Mouse (Mus musculus): ENCODE data around the gene Nphp4. TPM values are rescaled to one million over a fixed set of nuclear protein-coding genes. Genes with fewer than 3 reads are reported as not detected.

Nphp4 gene
- polyA plus RNA-seq, 1 experiment from 2014 or later: 1.2 TPM

DNA sequence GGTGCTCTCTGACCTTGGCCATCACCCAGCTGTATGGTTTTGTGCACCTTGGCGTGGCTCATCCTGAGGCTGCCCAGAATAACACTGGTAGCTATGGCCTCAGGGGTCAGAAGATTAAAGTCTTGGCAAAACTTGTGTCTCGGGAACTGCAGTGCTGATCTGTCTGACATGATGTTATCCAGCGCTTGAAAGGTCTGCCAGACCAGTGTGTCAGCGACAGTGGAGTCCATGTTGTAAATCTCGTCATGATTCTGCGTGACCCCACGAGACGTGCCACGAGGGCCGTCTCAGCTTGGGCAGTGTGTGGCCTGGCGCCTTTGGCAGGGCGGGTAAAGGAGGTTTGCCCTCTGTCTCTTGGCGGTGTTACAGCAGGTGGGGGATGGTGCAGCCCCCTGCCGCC is 13.8 kb downstream of the Nphp4 start:
- Histone ChIP-seq H3K4me2 (no peak overlapping the region), H3K27me3 (replicated peaks; ENCODE audit: control insufficient read depth, insufficient read depth, low read length) (no peaks in the 10 kb centered on the region), H3K27ac (ENCODE audit: low read depth, low read length) (no peak overlapping the region), H3K4me3 (ENCODE audit: low read depth, low read length) (no peak overlapping the region), H3K9ac (ENCODE audit: low read depth, low read length) (no peak overlapping the region), H3K4me1 (replicated peaks; ENCODE audit: control insufficient read depth, insufficient read depth, low read length) (no peaks in the 10 kb centered on the region), H3K36me3 (ENCODE audit: control insufficient read depth, insufficient read depth, low read length) (no peaks in the 10 kb centered on the region), H3K9me3 (ENCODE audit: control insufficient read depth, low read length) (no peaks in the 10 kb centered on the region)
- DNase-seq (ENCODE audit: low spot score): no peak
- no peak for ATAC-seq (replicated peaks; ENCODE audit: low FRiP score)
- 82% methylated on average over 14 of the region's 14 CpGs for WGBS

DNA sequence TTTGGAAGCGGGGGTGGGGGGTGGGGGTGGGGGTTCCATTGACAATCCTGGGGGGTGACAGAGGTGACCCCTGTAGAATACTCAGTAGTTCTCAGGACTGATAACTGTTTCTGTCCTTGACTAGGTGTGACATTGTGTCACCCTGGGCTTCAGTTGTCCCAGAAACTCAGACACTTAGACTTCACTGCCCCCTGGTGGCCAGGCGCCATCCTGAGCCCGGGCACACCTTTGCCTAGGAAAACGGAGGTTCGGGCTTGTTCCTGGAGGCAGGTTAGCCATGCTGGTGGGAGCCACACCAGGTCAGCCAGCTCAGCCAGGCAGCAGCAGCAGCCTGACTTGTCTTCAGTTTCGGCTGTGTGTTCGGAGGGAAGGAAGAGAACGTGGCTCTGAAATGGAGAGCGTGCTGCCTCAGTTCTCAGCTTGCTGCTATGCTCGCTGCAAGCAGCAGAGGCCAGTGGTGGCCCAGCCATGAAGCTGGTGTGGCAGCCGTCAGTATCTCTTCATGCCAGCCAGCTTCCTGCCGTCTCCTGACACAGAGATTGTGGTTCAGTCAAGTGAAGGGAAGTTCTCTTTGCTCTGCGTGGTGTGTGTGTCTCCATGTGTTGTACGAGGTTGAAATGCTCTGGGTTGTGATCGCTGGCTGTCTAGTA is 14.9 kb downstream of the Nphp4 start:
- no peaks in the 10 kb centered on the region for H3K4me1 ChIP-seq (replicated peaks; ENCODE audit: control insufficient read depth, insufficient read depth, low read length)
- no peak overlapping the region for H3K27ac ChIP-seq (ENCODE audit: low read depth, low read length)
- no peaks in the 10 kb centered on the region for H3K36me3 ChIP-seq (ENCODE audit: control insufficient read depth, insufficient read depth, low read length)
- DNase-seq (ENCODE audit: low spot score): peak; percentile 53
- H3K9me3 ChIP-seq (ENCODE audit: control insufficient read depth, low read length): no peaks in the 10 kb centered on the region
- no peak overlapping the region for H3K4me2 ChIP-seq
- whole genome bisulfite sequencing: 48% methylated on average over 15 of the region's 15 CpGs
- no peak for ATAC-seq (replicated peaks; ENCODE audit: low FRiP score)
- no peak overlapping the region for H3K9ac ChIP-seq (ENCODE audit: low read depth, low read length)
- H3K4me3 ChIP-seq (ENCODE audit: low read depth, low read length): no peak overlapping the region
- no peaks in the 10 kb centered on the region for H3K27me3 ChIP-seq (replicated peaks; ENCODE audit: control insufficient read depth, insufficient read depth, low read length)

DNA sequence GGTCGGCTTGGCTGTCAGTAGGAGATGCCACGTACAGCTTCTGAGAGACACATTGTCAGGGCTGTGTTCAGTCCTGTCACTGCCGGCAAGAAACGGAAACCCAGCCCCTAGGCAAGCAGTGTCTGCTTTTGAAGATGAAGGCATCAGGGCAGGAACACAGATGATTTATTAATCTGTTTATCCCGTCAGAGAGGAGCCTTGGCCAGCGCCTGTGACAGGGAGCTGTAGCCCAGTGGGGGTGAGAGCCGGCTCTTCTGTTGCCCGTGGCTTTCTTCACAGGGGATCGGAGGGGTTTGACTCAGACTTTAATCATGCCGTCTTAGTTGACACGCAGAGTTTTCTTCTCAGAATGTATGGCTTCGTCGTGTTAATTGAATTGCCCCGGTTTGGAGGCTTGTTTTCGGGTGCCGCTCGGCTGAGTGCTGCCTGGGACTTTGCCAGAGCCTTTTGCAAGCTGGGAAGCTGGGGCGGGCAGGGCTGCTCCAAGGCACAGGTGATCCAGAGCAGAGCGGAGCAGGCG is 17.9 kb downstream of the Nphp4 start:
- Histone ChIP-seq H3K9me3 (ENCODE audit: control insufficient read depth, low read length) (peaks cover 2% of the 10 kb centered on the region; the same call in 1 of the 2 replicates), H3K4me3 (ENCODE audit: low read depth, low read length) (no peak overlapping the region), H3K4me1 (replicated peaks; ENCODE audit: control insufficient read depth, insufficient read depth, low read length) (no peaks in the 10 kb centered on the region), H3K4me2 (no peak overlapping the region), H3K27me3 (replicated peaks; ENCODE audit: control insufficient read depth, insufficient read depth, low read length) (no peaks in the 10 kb centered on the region), H3K36me3 (ENCODE audit: control insufficient read depth, insufficient read depth, low read length) (no peaks in the 10 kb centered on the region), H3K9ac (ENCODE audit: low read depth, low read length) (no peak overlapping the region), H3K27ac (ENCODE audit: low read depth, low read length) (no peak overlapping the region)
- no peak for ATAC-seq (replicated peaks; ENCODE audit: low FRiP score)
- no peak for DNase-seq (ENCODE audit: low spot score)
- 40% methylated on average over 20 of the region's 20 CpGs for WGBS

DNA sequence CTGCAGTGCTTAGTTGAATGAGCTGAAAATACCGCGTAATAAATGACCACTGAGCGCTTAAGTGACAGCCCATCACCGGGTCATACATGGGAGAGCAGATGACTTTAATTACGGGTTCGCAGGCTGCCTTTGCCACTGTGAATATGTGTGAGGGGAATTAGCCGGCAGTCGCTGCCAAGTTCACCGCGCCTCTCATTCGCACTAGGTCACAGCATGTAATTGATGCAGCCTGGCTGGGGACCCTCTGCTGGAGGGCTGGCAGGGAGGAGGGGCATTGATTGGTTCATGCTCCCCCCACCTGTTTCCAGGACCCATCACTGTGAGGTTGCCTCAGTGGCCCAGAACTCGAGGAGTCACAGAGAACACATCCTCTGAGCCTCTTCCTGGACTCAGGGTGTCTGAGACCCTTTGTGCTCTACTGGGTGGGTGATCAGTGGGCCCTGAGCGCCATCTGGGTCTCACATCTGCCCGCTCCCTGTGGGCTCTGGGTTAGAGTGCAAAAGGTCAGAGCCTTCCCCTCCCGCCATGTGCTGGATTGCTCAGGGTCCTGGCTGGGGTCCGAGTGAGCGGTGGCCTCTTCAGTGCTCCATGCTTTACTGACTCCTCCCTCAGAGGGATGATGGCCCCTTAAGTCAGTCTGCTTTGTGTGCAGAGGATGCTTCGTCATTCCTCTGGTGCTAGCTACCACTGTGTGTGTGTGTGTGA is 35.9 kb downstream of the Nphp4 start:
- no peaks in the 10 kb centered on the region for H3K27me3 ChIP-seq (replicated peaks; ENCODE audit: control insufficient read depth, insufficient read depth, low read length)
- WGBS: 73% methylated on average over 18 of the region's 18 CpGs
- no peak overlapping the region for H3K4me3 ChIP-seq (ENCODE audit: low read depth, low read length)
- H3K9ac ChIP-seq (ENCODE audit: low read depth, low read length): no peak overlapping the region
- H3K27ac ChIP-seq (ENCODE audit: low read depth, low read length): no peak overlapping the region
- DNase-seq (ENCODE audit: low spot score): no peak
- H3K36me3 ChIP-seq (ENCODE audit: control insufficient read depth, insufficient read depth, low read length): no peaks in the 10 kb centered on the region
- H3K4me1 ChIP-seq (replicated peaks; ENCODE audit: control insufficient read depth, insufficient read depth, low read length): no peaks in the 10 kb centered on the region
- H3K9me3 ChIP-seq (ENCODE audit: control insufficient read depth, low read length): no peaks in the 10 kb centered on the region
- no peak for ATAC-seq (replicated peaks; ENCODE audit: low FRiP score)
- H3K4me2 ChIP-seq: no peak overlapping the region

DNA sequence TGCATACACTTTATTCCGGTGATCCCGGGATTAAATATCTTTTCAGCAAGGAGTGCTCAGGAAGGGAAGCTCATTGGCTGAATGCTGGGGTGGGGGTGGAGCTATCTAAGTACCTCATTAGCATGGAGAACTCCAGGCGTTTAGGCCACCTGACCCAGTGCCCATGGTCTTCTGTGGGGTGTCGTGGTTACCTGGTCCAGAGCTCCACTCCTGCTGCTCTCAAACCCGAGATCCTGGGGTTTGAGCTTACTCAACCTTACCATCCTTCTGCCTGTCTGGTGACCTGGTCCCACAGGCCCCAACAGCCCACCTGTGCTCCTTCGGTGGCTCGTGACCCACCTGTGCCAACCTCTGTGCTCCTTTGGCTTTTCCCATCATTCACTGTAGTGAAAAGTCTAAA is 38.4 kb downstream of the Nphp4 start:
- WGBS: 63% methylated on average over 7 of the region's 7 CpGs
- no peak for DNase-seq (ENCODE audit: low spot score)

DNA sequence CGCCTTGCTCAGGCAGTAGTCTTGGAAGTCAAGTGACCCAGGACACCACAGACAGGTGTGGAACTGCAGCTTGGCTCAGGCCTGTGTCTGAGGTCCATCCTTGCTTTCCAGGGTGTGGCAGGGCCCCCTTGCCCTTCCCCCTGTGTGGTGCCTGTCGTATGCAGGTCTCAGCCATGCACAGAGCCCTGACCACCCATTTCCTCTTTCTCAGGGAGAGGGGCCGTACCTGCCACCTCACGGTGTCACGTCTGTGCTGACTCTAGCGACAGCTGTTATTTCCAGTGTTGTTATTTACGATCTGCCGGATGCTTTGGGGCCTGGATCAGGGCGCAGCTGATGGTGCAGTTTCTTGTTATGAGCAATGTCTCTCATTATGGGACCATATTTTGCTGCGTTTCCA is 42.6 kb downstream of the Nphp4 start:
- H3K9me3 ChIP-seq (ENCODE audit: control insufficient read depth, low read length): no peaks in the 10 kb centered on the region
- H3K4me1 ChIP-seq (replicated peaks; ENCODE audit: control insufficient read depth, insufficient read depth, low read length): no peaks in the 10 kb centered on the region
- no peaks in the 10 kb centered on the region for H3K27me3 ChIP-seq (replicated peaks; ENCODE audit: control insufficient read depth, insufficient read depth, low read length)
- H3K9ac ChIP-seq (ENCODE audit: low read depth, low read length): no peak overlapping the region
- 77% methylated on average over 10 of the region's 10 CpGs for WGBS
- no peak overlapping the region for H3K27ac ChIP-seq (ENCODE audit: low read depth, low read length)
- DNase-seq (ENCODE audit: low spot score) (no peak), ATAC-seq (replicated peaks; ENCODE audit: low FRiP score) (no peak)
- no peaks in the 10 kb centered on the region for H3K36me3 ChIP-seq (ENCODE audit: control insufficient read depth, insufficient read depth, low read length)
- H3K4me3 ChIP-seq (ENCODE audit: low read depth, low read length): no peak overlapping the region
- H3K4me2 ChIP-seq: no peak overlapping the region

More for the DNA sequence above, 38.4 kb downstream of the Nphp4 start:
- no peaks in the 10 kb centered on the region for H3K9me3 ChIP-seq (ENCODE audit: control insufficient read depth, low read length)
- no peaks in the 10 kb centered on the region for H3K4me1 ChIP-seq (replicated peaks; ENCODE audit: control insufficient read depth, insufficient read depth, low read length)
- H3K27me3 ChIP-seq (replicated peaks; ENCODE audit: control insufficient read depth, insufficient read depth, low read length): no peaks in the 10 kb centered on the region
- no peak overlapping the region for H3K4me3 ChIP-seq (ENCODE audit: low read depth, low read length)
- no peak for ATAC-seq (replicated peaks; ENCODE audit: low FRiP score)
- no peak overlapping the region for H3K9ac ChIP-seq (ENCODE audit: low read depth, low read length)
- H3K36me3 ChIP-seq (ENCODE audit: control insufficient read depth, insufficient read depth, low read length): no peaks in the 10 kb centered on the region
- H3K4me2 ChIP-seq: no peak overlapping the region
- no peak overlapping the region for H3K27ac ChIP-seq (ENCODE audit: low read depth, low read length)

DNA sequence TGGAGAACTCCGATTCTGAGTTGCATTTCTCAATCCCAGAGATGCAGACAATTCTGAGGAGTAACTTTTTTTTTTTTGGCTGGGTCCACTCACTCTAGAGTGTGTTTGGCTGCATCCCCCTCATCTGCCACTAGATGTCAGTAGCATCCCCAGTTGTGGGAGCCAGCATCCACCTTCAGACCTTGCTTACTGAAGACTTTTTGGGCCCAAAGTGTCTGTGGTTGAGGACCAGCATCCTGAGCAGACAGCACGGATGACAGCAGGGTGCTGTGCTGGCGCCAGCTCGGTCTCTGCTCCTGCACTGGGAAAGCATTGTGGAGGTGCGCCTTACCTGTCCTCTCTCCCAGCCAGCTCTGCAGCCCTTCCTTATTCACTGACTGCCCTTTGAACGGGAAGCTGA is 43.6 kb downstream of the Nphp4 start:
- H3K4me1 ChIP-seq (replicated peaks; ENCODE audit: control insufficient read depth, insufficient read depth, low read length): no peaks in the 10 kb centered on the region
- H3K27me3 ChIP-seq (replicated peaks; ENCODE audit: control insufficient read depth, insufficient read depth, low read length): no peaks in the 10 kb centered on the region
- no peak overlapping the region for H3K4me3 ChIP-seq (ENCODE audit: low read depth, low read length)
- no peak overlapping the region for H3K9ac ChIP-seq (ENCODE audit: low read depth, low read length)
- H3K36me3 ChIP-seq (ENCODE audit: control insufficient read depth, insufficient read depth, low read length): no peaks in the 10 kb centered on the region
- no peak overlapping the region for H3K27ac ChIP-seq (ENCODE audit: low read depth, low read length)
- DNase-seq (ENCODE audit: low spot score): peak; percentile 37
- WGBS: 37% methylated on average over 6 of the region's 6 CpGs
- no peaks in the 10 kb centered on the region for H3K9me3 ChIP-seq (ENCODE audit: control insufficient read depth, low read length)
- no peak for ATAC-seq (replicated peaks; ENCODE audit: low FRiP score)
- H3K4me2 ChIP-seq: no peak overlapping the region

DNA sequence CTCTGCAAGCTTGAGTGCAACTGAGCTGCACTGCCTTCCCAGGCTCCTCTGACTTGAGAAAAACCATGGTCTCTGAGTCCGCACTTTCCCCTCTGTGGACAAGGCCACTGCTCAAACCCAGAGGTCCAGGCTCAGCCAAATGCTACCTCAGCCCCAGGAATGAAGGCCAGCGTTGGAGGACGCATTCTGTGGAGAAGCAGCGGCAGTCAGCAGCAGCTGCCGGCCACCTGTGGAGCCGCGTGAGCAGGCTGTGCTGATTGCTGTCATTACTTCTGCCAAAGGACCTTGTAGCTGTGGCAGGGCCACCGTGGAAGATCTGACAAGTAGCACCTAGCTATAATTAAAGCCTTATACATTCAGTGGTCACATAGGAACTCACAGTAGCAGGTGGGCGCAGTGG is 56.4 kb downstream of the Nphp4 start:
- no peak overlapping the region for H3K4me3 ChIP-seq (ENCODE audit: low read depth, low read length)
- H3K27me3 ChIP-seq (replicated peaks; ENCODE audit: control insufficient read depth, insufficient read depth, low read length): no peaks in the 10 kb centered on the region
- DNase-seq (ENCODE audit: low spot score) (no peak), ATAC-seq (replicated peaks; ENCODE audit: low FRiP score) (no peak)
- no peaks in the 10 kb centered on the region for H3K9me3 ChIP-seq (ENCODE audit: control insufficient read depth, low read length)
- no peak overlapping the region for H3K9ac ChIP-seq (ENCODE audit: low read depth, low read length)
- no peak overlapping the region for H3K27ac ChIP-seq (ENCODE audit: low read depth, low read length)
- no peaks in the 10 kb centered on the region for H3K36me3 ChIP-seq (ENCODE audit: control insufficient read depth, insufficient read depth, low read length)
- WGBS: 66% methylated on average over 9 of the region's 9 CpGs
- no peaks in the 10 kb centered on the region for H3K4me1 ChIP-seq (replicated peaks; ENCODE audit: control insufficient read depth, insufficient read depth, low read length)
- no peak overlapping the region for H3K4me2 ChIP-seq

DNA sequence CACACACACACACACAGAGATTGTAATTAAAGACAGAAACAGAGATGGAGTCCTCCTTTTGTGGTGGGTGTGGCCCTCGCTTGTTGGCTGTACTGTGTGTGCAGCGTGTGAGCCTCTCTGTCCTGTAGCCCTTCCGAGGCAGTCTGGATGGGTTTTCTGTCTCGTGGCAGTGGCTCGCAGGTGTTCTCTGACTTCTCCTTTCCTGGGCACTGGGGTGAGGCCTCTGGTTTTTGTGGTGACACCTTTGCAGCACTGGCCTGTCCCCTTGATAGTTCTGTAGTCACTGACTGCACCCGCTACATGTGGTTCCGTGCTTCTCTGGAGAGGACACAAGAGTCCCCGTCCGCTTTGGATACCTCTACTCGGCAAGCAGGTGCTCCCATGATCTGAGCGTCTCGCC is 63.2 kb downstream of the Nphp4 start:
- no peaks in the 10 kb centered on the region for H3K27me3 ChIP-seq (replicated peaks; ENCODE audit: control insufficient read depth, insufficient read depth, low read length)
- no peak for DNase-seq (ENCODE audit: low spot score)
- no peak for ATAC-seq (replicated peaks; ENCODE audit: low FRiP score)
- H3K4me2 ChIP-seq: no peak overlapping the region
- 90% methylated on average over 12 of the region's 12 CpGs for WGBS
- H3K4me3 ChIP-seq (ENCODE audit: low read depth, low read length): no peak overlapping the region
- H3K9ac ChIP-seq (ENCODE audit: low read depth, low read length): no peak overlapping the region
- no peaks in the 10 kb centered on the region for H3K36me3 ChIP-seq (ENCODE audit: control insufficient read depth, insufficient read depth, low read length)
- H3K9me3 ChIP-seq (ENCODE audit: control insufficient read depth, low read length): no peaks in the 10 kb centered on the region
- no peaks in the 10 kb centered on the region for H3K4me1 ChIP-seq (replicated peaks; ENCODE audit: control insufficient read depth, insufficient read depth, low read length)
- no peak overlapping the region for H3K27ac ChIP-seq (ENCODE audit: low read depth, low read length)

Data from liver, embryonic 11.5 days (tissue).